Mouse (Mus musculus) brown adipose tissue, adult 24 weeks (tissue): Measurements from ENCODE around the gene Hsp90ab1. TPM values are rescaled to one million over a fixed set of nuclear protein-coding genes. Genes with fewer than 3 reads are reported as not detected.

Experiments
- H3K27ac ChIP-seq: fragments of 200-500 bp; replicated peaks from 2 replicates; pipeline ENCODE4 v1.5.1; 2012; ENCODE audit warnings: low read depth, mild to moderate bottlenecking, low read length
- H3K4me1 ChIP-seq: fragments of 200-500 bp; 2 replicates; pipeline ENCODE4 v1.6.1; 2012; ENCODE audit warnings: low read length, mixed read lengths; ENCODE audit not compliant: control insufficient read depth, insufficient read depth, insufficient read length
- H3K4me3 ChIP-seq: fragments of 200-500 bp; 2 replicates; pipeline ENCODE4 v1.5.1; 2012; ENCODE audit warnings: low read depth, mild to moderate bottlenecking, low read length, moderate library complexity; ENCODE audit not compliant: insufficient read depth
- polyA plus RNA-seq: library from polyadenylated mRNA; stranded (reverse); fragments of >200 nt; gene quantifications from 2 replicates; pipeline ENCODE4 v1.2.4, GENCODE M21; 2012; ENCODE audit not compliant: missing spikeins, insufficient read depth, insufficient read length

Hsp90ab1 gene
- polyA plus RNA-seq, 1 experiment = 869 TPM

DNA sequence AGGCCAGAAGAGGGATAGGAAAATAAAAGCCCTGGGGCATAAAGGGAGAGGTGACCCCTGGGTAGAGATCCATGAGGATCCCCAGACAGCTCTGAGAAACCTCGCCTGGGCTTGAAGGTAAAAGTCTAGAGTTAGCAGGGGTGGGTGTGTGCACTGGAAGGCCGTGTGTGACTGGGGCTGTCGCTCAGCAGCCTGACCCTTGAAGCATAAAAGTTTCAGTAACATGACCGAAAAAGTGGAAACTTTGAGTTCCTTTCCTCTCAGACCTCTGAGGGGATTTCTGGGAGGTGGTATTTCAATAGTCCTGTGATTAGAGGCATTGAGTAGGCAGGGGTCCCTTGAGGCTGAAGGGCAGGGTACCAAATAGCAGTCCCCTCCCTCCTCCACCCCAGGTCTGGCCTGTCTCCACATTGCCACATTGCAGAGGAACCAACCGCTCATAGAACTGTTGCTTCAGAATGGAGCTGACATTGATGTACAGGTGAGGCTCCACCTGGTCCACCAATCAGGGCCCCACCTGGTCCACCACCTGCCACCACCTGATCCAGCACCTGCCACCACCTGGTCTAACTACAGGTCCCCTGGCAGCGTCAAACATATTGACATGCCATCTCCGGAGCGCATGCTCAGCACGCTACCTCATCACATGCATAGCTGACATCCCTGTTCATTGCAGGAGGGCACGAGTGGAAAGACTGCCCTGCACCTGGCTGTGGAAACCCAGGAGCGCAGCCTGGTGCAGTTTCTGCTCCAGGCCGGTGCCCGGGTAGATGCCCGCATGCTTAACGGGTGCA is 13.1 kb downstream of the Hsp90ab1 start:
- H3K4me1 ChIP-seq = no peaks in the 10 kb centered on the region; the same call in 1 of the 2 replicates
- H3K4me3 ChIP-seq = no peak overlapping the region
- H3K27ac ChIP-seq = no peak overlapping the region

DNA sequence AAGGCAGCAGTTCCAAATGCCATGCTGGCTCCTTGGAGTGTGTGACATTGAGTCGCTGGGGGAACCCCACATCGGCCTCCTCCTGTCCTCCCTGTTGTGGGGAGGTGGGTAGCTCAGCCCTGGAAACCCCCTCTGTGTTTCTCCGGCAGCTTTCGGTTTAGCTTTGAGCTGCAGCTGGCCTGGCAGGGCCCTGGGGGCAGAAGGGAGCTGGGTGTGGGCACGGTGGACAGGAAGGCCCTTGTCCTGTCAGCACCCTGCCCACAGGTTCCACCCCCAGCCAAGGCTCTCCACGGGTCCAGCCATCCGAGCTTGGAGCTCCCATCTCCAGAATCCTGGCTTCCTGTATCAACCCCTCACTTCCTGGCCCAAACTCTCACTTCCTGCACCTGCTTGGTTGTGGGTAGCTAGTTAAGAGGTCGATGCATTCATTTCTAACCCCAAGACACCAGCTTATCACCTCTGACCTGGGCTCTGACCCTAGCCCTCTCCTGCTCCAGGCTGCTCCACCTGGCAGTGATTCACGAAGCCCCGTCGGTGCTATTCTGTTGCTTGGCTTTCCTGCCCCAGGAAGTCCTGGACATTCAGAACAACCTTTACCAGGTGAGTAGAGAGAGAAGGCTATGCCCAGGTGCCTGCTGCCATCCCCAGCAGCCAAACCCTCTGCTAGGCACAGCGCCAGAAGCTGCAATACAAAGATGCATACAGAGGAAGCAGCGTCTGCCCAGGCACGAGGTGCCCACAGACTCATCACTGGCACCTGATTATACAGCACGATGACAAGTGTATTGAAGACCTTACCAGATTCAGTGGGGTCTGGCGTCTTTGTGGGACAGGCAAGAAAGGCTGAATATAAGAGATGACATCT is 14.8 kb downstream of the Hsp90ab1 start:
- peak overlapping the region; percentile 90 for H3K4me3 ChIP-seq
- H3K27ac ChIP-seq = no peak overlapping the region
- no peaks in the 10 kb centered on the region; the same call in 1 of the 2 replicates for H3K4me1 ChIP-seq

DNA sequence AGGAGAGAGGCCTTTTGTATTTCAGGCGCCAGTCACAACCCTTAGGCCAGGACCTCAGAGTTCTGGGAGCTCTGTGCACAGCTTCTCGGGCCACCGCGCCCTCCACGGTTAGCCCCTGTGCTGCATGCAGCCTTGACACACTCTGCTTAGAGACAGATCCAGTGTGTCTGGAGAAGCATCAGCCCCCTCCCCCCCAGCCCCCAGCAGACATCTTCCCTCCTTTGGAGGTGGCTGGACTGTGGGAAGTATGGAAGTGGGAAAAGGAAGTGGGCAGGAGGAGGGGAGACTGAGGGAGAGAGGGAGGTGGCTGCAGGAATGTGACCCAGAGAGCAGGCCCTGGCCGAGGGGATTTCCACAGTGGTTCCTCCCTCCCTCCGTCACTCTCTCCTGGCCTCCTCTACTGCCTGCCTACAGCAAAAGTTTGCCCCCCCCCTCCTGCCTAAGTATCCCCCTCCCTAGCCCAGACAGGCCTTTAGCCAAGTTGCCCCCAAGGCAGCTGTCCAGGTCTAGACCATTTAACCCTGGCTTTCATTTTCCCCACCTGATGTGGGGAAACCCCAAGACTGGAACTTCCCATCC is 15.7 kb downstream of the Hsp90ab1 start:
- peak overlapping the region; percentile 90 for H3K4me3 ChIP-seq
- H3K27ac ChIP-seq = peak overlapping the region; percentile 10; the same call in 1 of the 2 replicates
- H3K4me1 ChIP-seq = no peaks in the 10 kb centered on the region; the same call in 1 of the 2 replicates

DNA sequence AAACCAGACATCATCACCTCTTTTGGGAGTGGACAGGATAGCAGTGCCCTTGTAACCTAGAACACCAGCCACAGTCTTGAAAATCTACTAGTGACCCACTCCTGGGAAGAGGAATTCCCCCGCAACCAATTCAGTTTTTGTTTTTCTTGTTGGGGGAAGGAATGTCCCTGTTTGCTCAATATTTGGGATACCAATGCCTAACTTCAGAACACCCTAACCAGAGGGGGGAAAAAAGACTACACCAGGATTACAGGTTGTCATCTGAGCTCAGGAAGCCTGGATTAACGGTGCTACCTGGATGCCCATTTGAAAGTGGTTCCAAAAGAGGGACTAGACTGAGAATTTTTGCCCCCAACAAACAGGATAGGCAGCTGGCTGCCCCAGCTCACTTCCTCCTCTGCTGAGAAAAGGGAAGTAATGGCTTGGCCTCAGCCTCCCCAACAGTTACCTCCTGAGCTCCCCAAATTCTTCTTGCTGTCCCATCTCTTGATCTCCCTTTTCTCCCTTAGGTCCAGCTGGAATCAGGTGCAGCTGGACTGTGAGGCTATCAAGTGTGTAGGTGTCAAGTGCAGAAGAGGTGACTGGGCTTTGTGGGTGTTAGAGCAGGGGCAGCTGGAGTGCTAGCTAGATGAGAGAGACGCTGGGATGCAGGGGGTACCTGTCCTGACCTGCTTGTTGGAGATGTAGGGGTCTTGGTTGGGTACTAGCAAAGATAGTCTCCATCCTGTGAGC is 16.4 kb downstream of the Hsp90ab1 start:
- no peaks in the 10 kb centered on the region; the same call in 1 of the 2 replicates for H3K4me1 ChIP-seq
- H3K4me3 ChIP-seq = peak overlapping the region; percentile 90
- H3K27ac ChIP-seq = peak overlapping the region; percentile 10; the same call in 1 of the 2 replicates

DNA sequence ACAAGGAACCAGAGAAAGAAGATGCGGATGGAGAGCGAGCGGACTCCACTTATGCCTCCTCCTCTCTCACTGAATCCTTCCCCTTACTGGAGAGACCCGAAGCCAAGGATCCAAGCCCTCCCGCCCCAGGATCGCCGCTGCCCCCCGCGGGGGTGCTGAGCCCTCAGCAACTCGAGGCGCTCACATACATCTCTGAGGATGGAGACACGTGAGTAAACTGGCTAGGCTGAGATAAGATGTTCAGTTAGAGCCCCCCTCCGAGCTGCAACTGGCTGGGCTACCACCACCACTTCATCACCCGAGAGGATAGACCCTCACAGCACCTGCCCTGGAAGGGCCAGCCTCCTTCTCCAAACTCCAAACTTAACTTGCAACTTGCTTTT is 17.0 kb downstream of the Hsp90ab1 start:
- peak overlapping the region; percentile 90 for H3K4me3 ChIP-seq
- H3K27ac ChIP-seq = 0 out of 2 replicates have a peak overlapping the region, but pooled peaks have one; percentile 31

DNA sequence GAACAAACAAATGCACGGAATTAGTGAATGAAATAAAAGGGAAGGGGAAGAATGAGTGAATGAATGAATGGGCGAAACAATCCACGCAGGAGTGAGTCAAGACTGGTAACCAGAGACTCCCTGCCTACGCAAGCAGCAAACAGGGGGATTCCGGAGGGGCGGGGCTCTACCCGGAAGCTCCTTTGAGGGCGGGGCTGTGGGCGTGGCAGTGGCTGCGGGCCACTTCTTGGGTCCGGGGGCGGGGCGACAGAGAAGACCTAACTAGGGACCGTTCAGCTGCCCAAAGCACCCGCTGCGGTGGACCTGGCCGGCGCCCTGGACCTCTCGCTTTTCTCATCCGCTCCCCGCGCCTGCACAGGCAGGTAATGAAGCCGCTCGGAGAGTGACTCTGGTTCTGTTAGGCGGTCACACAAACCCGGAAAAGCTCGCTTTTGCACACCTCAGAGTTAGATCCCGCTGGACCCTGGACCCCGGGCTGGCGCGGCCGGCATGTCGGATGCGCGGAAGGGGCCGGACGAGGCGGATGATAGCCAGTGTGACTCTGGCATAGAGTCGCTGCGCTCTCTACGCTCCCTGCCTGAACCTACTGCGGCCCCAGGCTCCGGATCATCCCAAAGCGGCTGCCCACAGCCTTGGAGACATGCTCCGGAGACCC is 17.5 kb downstream of the Hsp90ab1 start, which contains the start of gene Nfkbie:
Nfkbie (plus strand) TSS at position 252 of the 655 bp plus-strand sequence.
- peak within 1 kb of the TSS; percentile 31; the same call in 1 of the 2 replicates for H3K27ac ChIP-seq
- H3K4me1 ChIP-seq = no peaks in the 10 kb centered on the region; the same call in 1 of the 2 replicates
- H3K4me3 ChIP-seq = peak within 1 kb of the TSS; percentile 90

More for the DNA sequence above, 17.0 kb downstream of the Hsp90ab1 start:
- H3K4me1 ChIP-seq = no peaks in the 10 kb centered on the region; the same call in 1 of the 2 replicates

DNA sequence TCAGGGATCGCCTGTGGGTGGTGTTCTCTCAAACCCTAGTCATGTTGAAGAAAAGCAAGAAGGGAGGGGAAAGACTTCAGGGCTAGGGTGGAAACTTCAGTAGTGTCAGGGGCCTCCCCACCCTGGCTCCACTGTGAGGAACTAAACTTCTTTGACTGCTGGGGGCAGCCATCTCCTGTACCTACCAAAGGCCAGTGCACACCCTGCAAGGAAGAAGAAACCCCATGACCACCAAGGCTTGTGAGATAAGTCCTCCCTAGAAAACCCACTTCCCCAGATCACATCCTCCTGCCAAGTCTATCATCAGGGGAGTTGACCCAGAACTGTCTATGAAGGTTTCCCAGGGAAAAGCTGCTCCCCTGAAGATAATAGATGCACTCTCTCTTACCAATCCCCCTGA is 18.7 kb downstream of the Hsp90ab1 start:
- no peak overlapping the region for H3K27ac ChIP-seq
- no peaks in the 10 kb centered on the region; the same call in 1 of the 2 replicates for H3K4me1 ChIP-seq
- H3K4me3 ChIP-seq = no peak overlapping the region

DNA sequence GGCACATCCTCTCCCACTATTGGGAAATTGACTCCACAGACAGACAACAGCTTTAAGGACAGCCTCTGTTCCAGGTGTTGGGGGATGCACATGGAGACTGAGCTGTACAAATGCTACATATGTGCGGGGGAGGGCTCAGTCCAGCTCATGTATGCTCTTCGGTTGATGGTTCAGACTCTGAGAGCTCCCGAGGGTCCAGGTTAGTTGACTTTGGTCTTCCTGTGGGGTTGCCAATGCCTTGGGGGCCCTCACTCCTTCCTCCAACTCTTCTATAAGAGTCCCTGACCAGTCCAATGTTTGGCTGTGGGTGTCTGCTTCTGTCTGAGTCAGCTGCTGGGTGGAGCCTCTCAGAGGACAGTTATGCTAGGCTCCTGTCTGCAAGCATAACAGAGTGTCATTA is 20.0 kb downstream of the Hsp90ab1 start:
- Histone ChIP-seq H3K4me3 (no peak overlapping the region), H3K27ac (no peak overlapping the region)

DNA sequence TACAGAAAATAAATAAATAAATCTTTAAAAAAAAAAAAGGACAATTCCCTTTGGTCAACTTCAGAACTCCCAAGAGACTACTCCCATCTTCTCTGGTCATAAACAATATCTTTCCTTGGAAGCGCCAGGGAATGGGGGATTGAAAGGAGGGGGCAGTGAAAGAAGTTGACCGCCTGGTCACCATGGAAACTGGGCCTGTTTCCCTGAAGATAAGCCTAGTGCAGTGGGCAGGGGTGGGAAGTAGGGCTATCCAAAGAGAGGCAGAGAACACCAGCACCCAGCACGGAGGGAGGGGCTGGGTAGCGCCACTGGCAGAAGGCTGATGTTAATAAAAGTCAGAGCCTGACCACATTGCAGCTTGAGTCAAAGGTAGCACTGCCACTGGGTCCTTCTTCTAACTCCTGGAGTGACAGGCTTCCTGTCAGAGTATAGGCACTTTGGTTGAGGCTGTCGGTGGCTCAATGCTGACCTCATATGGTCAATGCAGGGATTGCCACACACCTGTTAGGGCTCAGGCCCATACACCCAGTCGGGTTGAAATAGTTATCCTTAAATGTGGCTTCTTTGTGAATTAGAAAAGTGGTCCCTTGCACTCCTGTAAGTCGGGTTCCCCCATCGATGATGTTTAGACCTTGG is 21.1 kb downstream of the Hsp90ab1 start:
- Histone ChIP-seq H3K4me3 (no peak overlapping the region), H3K27ac (no peak overlapping the region), H3K4me1 (no peaks in the 10 kb centered on the region)

More for the DNA sequence above, 20.0 kb downstream of the Hsp90ab1 start:
- H3K4me1 ChIP-seq = no peaks in the 10 kb centered on the region; the same call in 1 of the 2 replicates

DNA sequence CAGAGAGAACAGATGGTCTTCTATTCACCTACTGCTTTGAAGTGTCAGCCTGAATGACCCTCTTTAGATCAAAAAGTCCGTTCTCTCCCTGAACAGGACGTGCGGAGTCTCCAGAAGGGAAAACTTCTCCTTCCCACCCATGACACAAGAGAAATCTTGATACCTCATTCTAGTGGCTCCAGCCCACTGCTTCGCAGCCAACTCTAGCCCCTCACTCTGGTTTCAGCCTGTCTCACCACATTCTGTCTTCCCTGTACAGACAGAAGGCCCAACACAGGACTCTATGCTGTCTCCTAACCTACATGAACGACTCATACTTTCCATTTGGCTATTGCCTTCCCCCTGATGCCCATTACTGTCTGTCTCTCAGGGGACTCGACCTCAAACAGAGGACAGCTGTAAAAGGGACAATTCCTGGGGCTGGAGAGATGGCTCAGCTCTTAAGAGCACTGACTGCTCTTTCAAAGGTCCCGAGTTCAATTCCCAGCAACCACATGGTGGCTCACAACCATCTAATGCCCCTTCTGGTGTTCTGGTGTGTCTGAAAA is 21.7 kb downstream of the Hsp90ab1 start:
- H3K27ac ChIP-seq = no peak overlapping the region
- H3K4me1 ChIP-seq = no peaks in the 10 kb centered on the region

DNA sequence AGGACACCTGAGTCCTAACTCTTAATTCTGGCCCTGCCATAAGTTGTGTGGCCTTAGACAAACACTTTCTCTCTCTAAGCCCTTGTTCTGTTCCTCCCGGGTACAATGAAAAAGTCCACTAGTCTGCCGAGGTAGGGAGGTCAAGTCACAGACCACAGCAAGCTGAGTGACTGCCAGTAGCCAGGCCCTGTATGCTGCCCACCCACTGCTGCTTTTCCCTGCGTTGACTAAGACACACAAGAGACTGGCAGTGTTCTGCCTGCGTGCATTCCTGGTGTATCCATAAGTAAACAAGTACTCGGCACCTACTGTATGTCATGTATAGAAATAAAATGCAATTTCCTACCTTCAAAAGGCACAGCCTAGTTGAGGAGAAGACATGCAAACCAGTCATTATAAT is 22.8 kb downstream of the Hsp90ab1 start:
- H3K4me3 ChIP-seq = no peak overlapping the region
- H3K4me1 ChIP-seq = no peaks in the 10 kb centered on the region

More for the DNA sequence above, 21.7 kb downstream of the Hsp90ab1 start:
- H3K4me3 ChIP-seq = no peak overlapping the region

DNA sequence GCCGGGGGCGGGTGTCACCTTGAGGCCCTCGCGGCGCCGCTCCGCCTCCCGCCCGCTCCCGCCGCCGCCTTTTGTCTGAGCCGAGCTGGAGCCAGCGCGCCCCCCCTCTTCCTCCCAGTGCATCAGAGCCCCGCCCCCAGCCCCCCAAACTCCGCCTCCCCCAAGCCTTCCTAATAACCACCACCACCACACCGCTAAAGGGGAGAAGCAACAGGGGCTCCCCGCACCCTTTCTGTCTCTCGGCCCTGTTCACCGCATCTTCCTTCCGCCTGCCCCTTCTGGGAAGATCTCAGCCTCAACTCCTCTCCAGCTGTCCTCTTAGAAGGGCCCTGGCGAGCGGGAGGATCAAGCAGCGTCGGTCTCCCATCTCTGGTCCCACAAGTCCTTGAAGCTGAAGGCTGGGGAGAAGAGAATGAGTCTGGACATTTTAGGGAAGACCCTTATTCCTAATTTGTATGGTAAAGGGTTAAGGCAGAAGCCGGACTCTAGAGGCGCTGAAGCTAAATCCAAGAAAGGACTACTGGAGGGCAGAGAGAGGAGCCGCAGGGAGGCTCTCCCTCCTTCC is 23.4 kb downstream of the Hsp90ab1 start, which contains the start of gene Tmem151b:
Tmem151b (minus strand) TSS at position 61 of the 565 bp plus-strand sequence.
- Histone ChIP-seq H3K4me3 (peak within 1 kb of the TSS; percentile 11; the same call in 1 of the 2 replicates), H3K27ac (no peak within 1 kb of the TSS), H3K4me1 (no peaks in the 10 kb centered on the region)

More for the DNA sequence above, 22.8 kb downstream of the Hsp90ab1 start:
- H3K27ac ChIP-seq = no peak overlapping the region
